Mouse (Mus musculus) myocyte (in vitro differentiated cells): ENCODE measurements around the gene Iqschfp. TPM values are rescaled to one million over a fixed set of nuclear protein-coding genes. Genes with fewer than 3 reads are reported as not detected.

Experiments used
- H3K27me3 ChIP-seq: one replicate; pipeline ENCODE4 v1.6.1; 2011; ENCODE audit not compliant: control insufficient read depth, insufficient read depth, insufficient read length
- H3K36me3 ChIP-seq: one replicate; pipeline ENCODE4 v1.6.1; 2011; ENCODE audit not compliant: control insufficient read depth, insufficient read depth
- H3K4me2 ChIP-seq: one replicate; pipeline ENCODE4 v1.6.1; 2011; ENCODE audit warnings: low read depth, control low read depth
- H3K4me3 ChIP-seq: one replicate; pipeline ENCODE4 v1.5.1; 2011; ENCODE audit warnings: mild to moderate bottlenecking, control low read depth, moderate library complexity
- H3K79me2 ChIP-seq: one replicate; pipeline ENCODE4 v1.6.1; 2011; ENCODE audit not compliant: control insufficient read depth, insufficient read depth
- H3ac ChIP-seq: one replicate; pipeline ENCODE4 v1.6.1; 2011; ENCODE audit not compliant: control insufficient read depth, insufficient read length
- CEBPB ChIP-seq: IDR thresholded peaks from 2 replicates; pipeline ENCODE4 v1.6.1; 2011; ENCODE audit warnings: mild to moderate bottlenecking, moderate library complexity; ENCODE audit not compliant: poor library complexity, insufficient read depth, severe bottlenecking
- E2F4 ChIP-seq: IDR thresholded peaks from one replicate; pipeline ENCODE4 v1.6.1; 2011; ENCODE audit warnings: mild to moderate bottlenecking, control low read depth, moderate library complexity; ENCODE audit not compliant: insufficient read depth
- MAX ChIP-seq: IDR thresholded peaks from one replicate; pipeline ENCODE4 v1.6.1; 2011; ENCODE audit warnings: low read depth, mild to moderate bottlenecking, control low read depth
- MYOD1 ChIP-seq, 3 experiments: IDR thresholded peaks; one replicate each; pipeline ENCODE4 v1.6.1; 2011; ENCODE audit warnings: control low read depth in 2 of 3, low read depth in 2 of 3, mild to moderate bottlenecking in 2 of 3, moderate library complexity in 1 of 3; ENCODE audit not compliant: insufficient read length in 2 of 3, control insufficient read depth in 1 of 3
- MYOG ChIP-seq, 3 experiments: IDR thresholded peaks; one replicate each; pipeline ENCODE4 v1.6.1; 2011; ENCODE audit warnings: control low read depth in 2 of 3, low read depth in 2 of 3, mild to moderate bottlenecking in 2 of 3; ENCODE audit not compliant: insufficient read length in 2 of 3, control insufficient read depth in 1 of 3, insufficient read depth in 1 of 3
- POLR2A ChIP-seq: IDR thresholded peaks from one replicate; pipeline ENCODE4 v1.6.1; 2011; ENCODE audit warnings: low read depth, mild to moderate bottlenecking, control low read depth, moderate library complexity; ENCODE audit not compliant: insufficient read length
- POLR2AphosphoS2 ChIP-seq: IDR thresholded peaks from one replicate; pipeline ENCODE4 v1.6.1; 2011; ENCODE audit warnings: low read depth, control low read depth; ENCODE audit not compliant: insufficient read length
- REST ChIP-seq: IDR thresholded peaks from one replicate; pipeline ENCODE4 v1.6.1; 2011; ENCODE audit warnings: mild to moderate bottlenecking, control low read depth, moderate library complexity; ENCODE audit not compliant: insufficient read depth, insufficient read length
- SRF ChIP-seq: IDR thresholded peaks from one replicate; pipeline ENCODE4 v1.6.1; 2011; ENCODE audit warnings: low read depth; ENCODE audit not compliant: control insufficient read depth, insufficient read length
- TCF12 ChIP-seq: IDR thresholded peaks from one replicate; pipeline ENCODE4 v1.6.1; 2011; ENCODE audit warnings: mild to moderate bottlenecking, control low read depth; ENCODE audit not compliant: poor library complexity, insufficient read depth, severe bottlenecking
- TCF3 ChIP-seq: IDR thresholded peaks from one replicate; pipeline ENCODE4 v1.6.1; 2011; ENCODE audit warnings: low read depth, control low read depth; ENCODE audit not compliant: insufficient read length
- USF1 ChIP-seq: IDR thresholded peaks from one replicate; pipeline ENCODE4 v1.6.1; 2011; ENCODE audit warnings: low read depth, mild to moderate bottlenecking, control low read depth, moderate library complexity
- polyA plus RNA-seq: library from polyadenylated mRNA; unstranded; fragments of >200 nt; fragmentation: generic; extraction: Trizol; gene quantifications from one replicate; pipeline ENCODE4 v1.2.1, GENCODE M21; 2012; ENCODE audit warnings: missing spikeins

The Iqschfp gene
- polyA plus RNA-seq, 1 experiment = not detected

DNA sequence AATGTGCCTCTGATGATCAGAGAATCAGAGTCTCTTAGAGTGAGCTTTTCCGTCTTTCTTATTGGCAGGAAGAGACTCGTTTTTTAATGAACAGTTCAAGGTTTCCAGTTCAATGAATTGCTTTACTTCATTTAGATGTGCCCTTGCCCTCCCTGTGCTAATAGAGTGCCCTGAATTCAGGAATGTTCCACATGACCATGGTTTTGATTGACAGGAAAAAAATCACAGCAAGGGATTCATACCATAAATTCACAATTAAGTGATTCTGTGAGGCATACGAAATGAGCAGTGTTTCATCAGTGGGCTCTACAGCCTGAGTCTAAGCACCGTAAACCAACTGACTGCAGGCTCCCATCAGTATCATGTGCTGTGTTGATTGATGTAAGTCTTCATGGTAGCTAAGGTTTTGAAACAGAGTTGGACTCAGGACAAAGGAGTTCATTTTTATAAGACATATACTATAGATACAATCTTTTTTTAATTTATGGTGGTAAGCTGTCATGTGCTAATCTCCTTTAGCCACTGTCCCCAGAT, 312.0 kb downstream of the Iqschfp start:
- H3K36me3 ChIP-seq = no peaks in the 10 kb centered on the region
- TF ChIP-seq TCF3 (no peak), MYOG (IDR thresholded peaks at IDR 0.05; ENCODE audit: control insufficient read depth in 1 of 3, insufficient read depth in 1 of 3, insufficient read length in 2 of 3, low read depth in 2 of 3) (no peak), CEBPB (no peak), REST (no peak), SRF (no peak), POLR2AphosphoS2 (no peak), TCF12 (no peak)
- H3K79me2 ChIP-seq = no peaks in the 10 kb centered on the region
- no peak overlapping the region for H3K4me3 ChIP-seq
- no peaks in the 10 kb centered on the region for H3K27me3 ChIP-seq
- H3ac ChIP-seq = no peak overlapping the region
- no peak overlapping the region for H3K4me2 ChIP-seq

- H3ac ChIP-seq = no peak overlapping the region
- H3K79me2 ChIP-seq = no peaks in the 10 kb centered on the region
- H3K36me3 ChIP-seq = no peaks in the 10 kb centered on the region
- TF ChIP-seq TCF12 = no peak
- TF ChIP-seq SRF = no peak
- TF ChIP-seq E2F4 = no peak
- no peak for TF ChIP-seq POLR2A
- TF ChIP-seq CEBPB = no peak
- no peak for TF ChIP-seq MYOG (IDR thresholded peaks at IDR 0.05; ENCODE audit: control insufficient read depth in 1 of 3, insufficient read depth in 1 of 3, insufficient read length in 2 of 3, low read depth in 2 of 3)
- no peak for TF ChIP-seq USF1
- H3K27me3 ChIP-seq = no peaks in the 10 kb centered on the region
- H3K4me3 ChIP-seq = no peak overlapping the region
- H3K4me2 ChIP-seq = no peak overlapping the region
Measured at GRCm38 (mm10) chr3:68210422-68210821, 318.4 kb downstream of the Iqschfp start.

- Histone ChIP-seq H3K27me3 (no peaks in the 10 kb centered on the region), H3K36me3 (no peaks in the 10 kb centered on the region), H3ac (no peak overlapping the region), H3K4me3 (no peak overlapping the region), H3K4me2 (no peak overlapping the region), H3K79me2 (no peaks in the 10 kb centered on the region)
- TF ChIP-seq POLR2AphosphoS2 (no peak), TCF3 (no peak)
Measured at GRCm38 (mm10) chr3:68221452-68221851, 329.4 kb downstream of the Iqschfp start.

DNA sequence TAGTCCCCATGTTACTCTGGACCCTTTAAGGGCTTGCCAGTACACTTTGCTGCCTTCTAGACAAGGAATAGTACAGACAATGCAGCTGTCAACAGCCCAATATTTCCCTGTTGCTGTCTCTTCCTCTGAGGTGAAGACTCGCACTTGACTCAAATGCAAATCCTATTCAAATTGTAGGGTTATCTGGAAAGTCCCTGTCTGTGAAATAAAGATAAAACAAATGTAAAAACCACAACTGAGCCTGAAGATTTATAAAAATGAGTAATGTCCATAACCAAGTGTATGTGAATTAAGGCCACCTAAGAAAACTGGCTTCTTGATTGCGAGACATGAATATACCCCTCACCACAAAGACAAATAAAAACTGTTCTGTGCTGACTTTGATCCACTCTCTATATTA, 347.9 kb downstream of the Iqschfp start:
- H3K27me3 ChIP-seq = no peaks in the 10 kb centered on the region
- H3K4me2 ChIP-seq = no peak overlapping the region
- H3ac ChIP-seq = no peak overlapping the region
- H3K79me2 ChIP-seq = no peaks in the 10 kb centered on the region
- TF ChIP-seq TCF12 (no peak), MAX (no peak), POLR2A (no peak)
- H3K4me3 ChIP-seq = no peak overlapping the region
- H3K36me3 ChIP-seq = no peaks in the 10 kb centered on the region

DNA sequence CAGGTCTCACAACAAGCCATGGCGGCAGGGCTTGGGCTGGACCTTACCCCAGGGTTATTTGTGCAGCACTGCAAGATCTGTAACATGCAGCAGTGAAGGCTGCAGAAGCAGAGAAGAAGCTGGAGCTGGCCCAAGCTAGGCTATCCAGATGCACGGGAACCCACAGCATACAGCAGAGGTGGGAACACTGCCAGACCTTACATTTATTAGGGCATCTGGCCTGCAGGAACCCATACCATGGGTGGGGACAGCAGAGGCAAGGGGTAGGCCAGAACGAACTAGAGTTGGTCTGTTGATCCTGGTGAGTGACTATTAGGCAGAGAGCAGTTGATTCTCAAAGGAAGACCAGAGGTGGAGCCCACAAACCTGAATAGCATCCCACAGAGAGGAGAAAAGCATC, 351.2 kb downstream of the Iqschfp start:
- H3ac ChIP-seq = no peak overlapping the region
- no peak overlapping the region for H3K4me2 ChIP-seq

DNA sequence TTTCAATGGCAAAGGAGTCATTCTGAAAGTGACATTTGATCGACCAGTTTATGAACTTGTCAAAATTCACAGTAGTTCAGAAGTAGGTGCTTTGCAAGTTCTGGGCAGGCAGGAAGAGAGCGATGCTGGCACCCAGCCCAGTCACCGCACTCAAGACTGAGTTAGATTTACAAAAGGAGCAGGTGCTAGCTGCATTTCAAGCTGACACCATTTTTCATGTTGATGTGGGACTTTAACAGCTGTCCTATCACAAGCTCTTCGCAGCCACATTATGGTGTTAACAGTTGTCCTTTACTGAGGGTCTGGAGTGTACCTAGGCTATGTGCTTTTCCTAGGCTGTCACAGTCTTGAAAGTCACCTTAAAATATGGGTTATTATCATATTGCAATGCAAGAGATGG, 354.1 kb downstream of the Iqschfp start:
- H3K79me2 ChIP-seq = no peaks in the 10 kb centered on the region
- H3K4me2 ChIP-seq = no peak overlapping the region
- H3K27me3 ChIP-seq = no peaks in the 10 kb centered on the region
- TF ChIP-seq MYOG (IDR thresholded peaks at IDR 0.05; ENCODE audit: control insufficient read depth in 1 of 3, insufficient read depth in 1 of 3, insufficient read length in 2 of 3, low read depth in 2 of 3) (no peak), MAX (no peak), REST (no peak), SRF (no peak), MYOD1 (IDR thresholded peaks at IDR 0.05; ENCODE audit: control insufficient read depth in 1 of 3, insufficient read length in 2 of 3, low read depth in 2 of 3) (no peak), E2F4 (no peak), TCF12 (no peak)
- no peak overlapping the region for H3ac ChIP-seq
- H3K36me3 ChIP-seq = no peaks in the 10 kb centered on the region
- no peak overlapping the region for H3K4me3 ChIP-seq

More for the DNA sequence above, 351.2 kb downstream of the Iqschfp start:
- H3K79me2 ChIP-seq = no peaks in the 10 kb centered on the region
- no peaks in the 10 kb centered on the region for H3K27me3 ChIP-seq
- no peak overlapping the region for H3K4me3 ChIP-seq
- no peak for TF ChIP-seq USF1
- no peaks in the 10 kb centered on the region for H3K36me3 ChIP-seq
